Mouse (Mus musculus) midbrain, embryonic 14.5 days (tissue): Measurements from ENCODE around the gene Cav2. TPM values are rescaled to one million over a fixed set of nuclear protein-coding genes. Genes with fewer than 3 reads are reported as not detected.

Experiments
- ATAC-seq: fragments of 200-750 bp; cut with Nextera tagmentation; 2 replicates; pipeline ENCODE4 v1.8.0; 2017; ENCODE audit warnings: moderate number of reproducible peaks, moderate library complexity; ENCODE audit not compliant: low FRiP score, low TSS enrichment
- DNase-seq: peaks from one replicate; pipeline ENCODE4 v3.0.0-alpha.2; 2015
- H3K27ac ChIP-seq: fragments of 300-500 bp; sonication (generic); replicated peaks from 2 replicates; pipeline ENCODE4 v1.5.1; 2014; ENCODE audit warnings: mild to moderate bottlenecking, low read depth, low read length, moderate library complexity
- H3K27me3 ChIP-seq: fragments of 300-500 bp; sonication (generic); 2 replicates; pipeline ENCODE4 v1.6.1; 2014; ENCODE audit warnings: low read length, control low read depth, mixed read lengths; ENCODE audit not compliant: control insufficient read depth, insufficient read depth
- H3K36me3 ChIP-seq: fragments of 300-500 bp; sonication (generic); 2 replicates; pipeline ENCODE4 v1.6.1; 2014; ENCODE audit warnings: low read length, control low read depth; ENCODE audit not compliant: control insufficient read depth, insufficient read depth
- H3K4me1 ChIP-seq: fragments of 300-500 bp; sonication (generic); 2 replicates; pipeline ENCODE4 v1.6.1; 2014; ENCODE audit warnings: mild to moderate bottlenecking, antibody characterized with exemption, low read length, control low read depth; ENCODE audit not compliant: control insufficient read depth, insufficient read depth
- H3K4me2 ChIP-seq: fragments of 300-500 bp; sonication (generic); 2 replicates; pipeline ENCODE4 v1.6.1; 2014; ENCODE audit warnings: mild to moderate bottlenecking, low read length, moderate library complexity
- H3K4me3 ChIP-seq: fragments of 300-500 bp; sonication (generic); replicated peaks from 2 replicates; pipeline ENCODE4 v1.5.1; 2014; ENCODE audit warnings: low read depth, low read length
- H3K9ac ChIP-seq: fragments of 300-500 bp; sonication (generic); replicated peaks from 2 replicates; pipeline ENCODE4 v1.6.1; 2014; ENCODE audit warnings: mild to moderate bottlenecking, low read length, moderate library complexity
- H3K9me3 ChIP-seq: fragments of 300-500 bp; sonication (generic); 2 replicates; pipeline ENCODE4 v1.6.1; 2016; ENCODE audit warnings: low read length, control low read depth, mixed read lengths; ENCODE audit not compliant: control insufficient read depth
- WGBS: fragments of 180-500 bp; shearing (Covaris S2); extraction: QIAGEN DNeasy Blood & Tissue Kit; methylation state at CpG from one replicate; pipeline ENCODE4 v1.1.7; 2014; 5-methylcytosine and 5-hydroxymethylcytosine counted together
- polyA plus RNA-seq: library from polyadenylated mRNA; unstranded; fragments of >200 nt; fragmentation: Nextera tagmentation; extraction: Ambion mirVana; gene quantifications from 2 replicates; pipeline ENCODE4 v1.2.1, GENCODE M21; 2014

Gene Cav2
- 7.6 and 10.2 TPM in 2 replicates for polyA plus RNA-seq

GRCm38 (mm10) chr6:17280939-17281756, at the start of gene Cav2:
Cav2 (plus strand) TSS chr6:17281185.
- H3K36me3 ChIP-seq: no peaks in the 10 kb centered on the region
- ATAC-seq (peak; percentile 87), DNase-seq (peak; percentile 75)
- H3K4me1 ChIP-seq: peaks cover 8% of the 10 kb centered on the region; the same call in 1 of the 2 replicates
- H3K4me2 ChIP-seq: peak within 1 kb of the TSS; percentile 93
- no peaks in the 10 kb centered on the region for H3K27me3 ChIP-seq
- no peak within 1 kb of the TSS for H3K27ac ChIP-seq
- H3K9ac ChIP-seq: peak within 1 kb of the TSS; percentile 71
- H3K4me3 ChIP-seq: peak within 1 kb of the TSS; percentile 55
- WGBS: 2% methylated on average over 36 of the region's 40 CpGs
- no peaks in the 10 kb centered on the region for H3K9me3 ChIP-seq

- H3K27me3 ChIP-seq: no peaks in the 10 kb centered on the region
- 93% methylated on average over 1 of the region's 1 CpGs for WGBS
- no peaks in the 10 kb centered on the region for H3K4me1 ChIP-seq
- H3K9ac ChIP-seq: no peak overlapping the region
- H3K4me3 ChIP-seq: no peak overlapping the region
- no peak overlapping the region for H3K4me2 ChIP-seq
- no peaks in the 10 kb centered on the region for H3K36me3 ChIP-seq
- H3K9me3 ChIP-seq: no peaks in the 10 kb centered on the region
- no peak for DNase-seq
- no peak overlapping the region for H3K27ac ChIP-seq
- ATAC-seq: no peak
Measured at GRCm38 (mm10) chr6:17239693-17240092, 41.3 kb upstream of the Cav2 start.

- WGBS: 93% methylated on average over 1 of the region's 1 CpGs
- no peak for DNase-seq
- Histone ChIP-seq H3K4me3 (no peak overlapping the region), H3K4me1 (no peaks in the 10 kb centered on the region), H3K9ac (no peak overlapping the region), H3K36me3 (no peaks in the 10 kb centered on the region), H3K9me3 (no peaks in the 10 kb centered on the region), H3K4me2 (no peak overlapping the region), H3K27me3 (no peaks in the 10 kb centered on the region), H3K27ac (no peak overlapping the region)
- ATAC-seq: no peak
Measured at GRCm38 (mm10) chr6:17241013-17241412, 40.0 kb upstream of the Cav2 start.

- Histone ChIP-seq H3K4me1 (no peaks in the 10 kb centered on the region), H3K4me3 (no peak overlapping the region), H3K4me2 (no peak overlapping the region), H3K36me3 (no peaks in the 10 kb centered on the region), H3K27ac (no peak overlapping the region), H3K27me3 (no peaks in the 10 kb centered on the region), H3K9me3 (no peaks in the 10 kb centered on the region), H3K9ac (no peak overlapping the region)
- ATAC-seq (no peak), DNase-seq (no peak)
- WGBS: 94% methylated on average over 2 of the region's 2 CpGs
Measured at GRCm38 (mm10) chr6:17246959-17247358, 34.0 kb upstream of the Cav2 start.

- H3K9me3 ChIP-seq: no peaks in the 10 kb centered on the region
- H3K27ac ChIP-seq: no peak overlapping the region
- H3K9ac ChIP-seq: no peak overlapping the region
- no peaks in the 10 kb centered on the region for H3K4me1 ChIP-seq
- H3K4me3 ChIP-seq: no peak overlapping the region
- ATAC-seq: no peak
- no peak for DNase-seq
- no peak overlapping the region for H3K4me2 ChIP-seq
- 96% methylated on average over 3 of the region's 3 CpGs for WGBS
- no peaks in the 10 kb centered on the region for H3K36me3 ChIP-seq
- no peaks in the 10 kb centered on the region for H3K27me3 ChIP-seq
Measured at GRCm38 (mm10) chr6:17247673-17248072, 33.3 kb upstream of the Cav2 start.

- Histone ChIP-seq H3K4me1 (no peaks in the 10 kb centered on the region), H3K4me3 (no peak overlapping the region), H3K9ac (no peak overlapping the region), H3K9me3 (no peaks in the 10 kb centered on the region), H3K27ac (no peak overlapping the region), H3K4me2 (no peak overlapping the region), H3K27me3 (no peaks in the 10 kb centered on the region), H3K36me3 (no peaks in the 10 kb centered on the region)
- DNase-seq (peak; percentile 10), ATAC-seq (no peak)
- 56% methylated on average over 1 of the region's 1 CpGs for WGBS
Measured at GRCm38 (mm10) chr6:17248241-17248640, 32.7 kb upstream of the Cav2 start.

GRCm38 (mm10) chr6:17251958-17252357, 29.0 kb upstream of the Cav2 start:
- 77% methylated on average over 1 of the region's 1 CpGs for WGBS
- no peaks in the 10 kb centered on the region for H3K9me3 ChIP-seq
- H3K27me3 ChIP-seq: no peaks in the 10 kb centered on the region
- no peak for DNase-seq
- no peak overlapping the region for H3K4me2 ChIP-seq
- ATAC-seq: no peak
- no peaks in the 10 kb centered on the region for H3K4me1 ChIP-seq
- H3K9ac ChIP-seq: no peak overlapping the region
- H3K27ac ChIP-seq: no peak overlapping the region
- no peaks in the 10 kb centered on the region for H3K36me3 ChIP-seq
- H3K4me3 ChIP-seq: no peak overlapping the region

- Histone ChIP-seq H3K9me3 (no peaks in the 10 kb centered on the region), H3K4me3 (no peak overlapping the region), H3K4me2 (no peak overlapping the region), H3K9ac (no peak overlapping the region), H3K27ac (no peak overlapping the region), H3K27me3 (no peaks in the 10 kb centered on the region), H3K4me1 (no peaks in the 10 kb centered on the region), H3K36me3 (no peaks in the 10 kb centered on the region)
- DNase-seq: no peak
- ATAC-seq: no peak
- 95% methylated on average over 1 of the region's 1 CpGs for WGBS
Measured at GRCm38 (mm10) chr6:17258142-17258541, 22.8 kb upstream of the Cav2 start.

- WGBS: 83% methylated on average over 1 of the region's 1 CpGs
- Histone ChIP-seq H3K4me3 (no peak overlapping the region), H3K36me3 (no peaks in the 10 kb centered on the region), H3K9me3 (no peaks in the 10 kb centered on the region), H3K4me2 (no peak overlapping the region), H3K4me1 (no peaks in the 10 kb centered on the region), H3K27ac (no peak overlapping the region), H3K9ac (no peak overlapping the region), H3K27me3 (no peaks in the 10 kb centered on the region)
- ATAC-seq: no peak
- no peak for DNase-seq
Measured at GRCm38 (mm10) chr6:17258911-17259310, 22.1 kb upstream of the Cav2 start.
